Mouse (Mus musculus) heart, embryonic 12.5 days (tissue): ENCODE data around the gene Disp2. TPM values are rescaled to one million over a fixed set of nuclear protein-coding genes. Genes with fewer than 3 reads are reported as not detected.

Experiments used
- ATAC-seq: fragments of 200-750 bp; cut with Nextera tagmentation; 2 replicates; pipeline ENCODE4 v1.8.0; 2017; ENCODE audit warnings: moderate TSS enrichment, moderate library complexity; ENCODE audit not compliant: insufficient number of reproducible peaks, low FRiP score
- H3K27ac ChIP-seq: fragments of 300-500 bp; sonication (generic); 2 replicates; pipeline ENCODE4 v1.5.1; 2016; ENCODE audit warnings: mild to moderate bottlenecking, moderate library complexity; ENCODE audit not compliant: poor library complexity, severe bottlenecking
- H3K27me3 ChIP-seq: fragments of 300-500 bp; sonication (generic); replicated peaks from 2 replicates; pipeline ENCODE4 v1.6.1; 2016; ENCODE audit warnings: mild to moderate bottlenecking, moderate library complexity
- H3K36me3 ChIP-seq: fragments of 300-500 bp; sonication (generic); 2 replicates; pipeline ENCODE4 v1.6.1; 2016; ENCODE audit warnings: mild to moderate bottlenecking, moderate library complexity
- H3K4me1 ChIP-seq: fragments of 300-500 bp; sonication (generic); replicated peaks from 2 replicates; pipeline ENCODE4 v1.6.1; 2016; ENCODE audit warnings: mild to moderate bottlenecking
- H3K4me2 ChIP-seq: fragments of 300-500 bp; sonication (generic); 2 replicates; pipeline ENCODE4 v1.6.1; 2016; ENCODE audit warnings: mild to moderate bottlenecking, moderate library complexity
- H3K4me3 ChIP-seq: fragments of 300-500 bp; sonication (generic); 2 replicates; pipeline ENCODE4 v1.5.1; 2016; ENCODE audit warnings: mild to moderate bottlenecking
- H3K9ac ChIP-seq: fragments of 300-500 bp; sonication (generic); 2 replicates; pipeline ENCODE4 v1.6.1; 2016; ENCODE audit warnings: mild to moderate bottlenecking, moderate library complexity
- H3K9me3 ChIP-seq: fragments of 300-500 bp; sonication (generic); replicated peaks from 2 replicates; pipeline ENCODE4 v1.6.1; 2016; ENCODE audit warnings: mild to moderate bottlenecking, moderate library complexity
- WGBS: fragments of 180-500 bp; shearing (Covaris S2); methylation state at CpG from one replicate; pipeline ENCODE4 v1.1.7; 2016; 5-methylcytosine and 5-hydroxymethylcytosine counted together
- polyA plus RNA-seq: library from polyadenylated mRNA; unstranded; fragments of >200 nt; fragmentation: Nextera tagmentation; extraction: Ambion mirVana; gene quantifications from 2 replicates; pipeline ENCODE4 v1.2.1, GENCODE M21; 2016

Gene Disp2
- polyA plus RNA-seq, 1 experiment from 2014 or later = 0.23 TPM

DNA sequence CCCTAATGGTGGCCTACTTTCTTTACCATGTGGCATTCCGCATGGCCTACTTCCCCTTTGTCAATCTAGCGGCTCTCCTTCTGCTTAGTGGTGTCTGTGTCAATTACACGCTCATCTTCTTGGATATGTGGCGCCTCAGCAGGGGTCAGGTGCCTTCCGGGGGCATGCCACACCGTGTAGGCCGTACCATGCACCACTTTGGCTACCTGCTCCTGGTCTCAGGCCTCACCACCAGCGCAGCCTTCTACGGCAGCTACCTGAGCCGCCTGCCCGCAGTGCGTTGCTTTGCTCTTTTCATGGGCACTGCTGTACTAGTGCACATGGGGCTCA is 10.7 kb downstream of the Disp2 start:
- Histone ChIP-seq H3K4me1 (peaks cover 11% of the 10 kb centered on the region), H3K36me3 (no peaks in the 10 kb centered on the region), H3K9me3 (no peaks in the 10 kb centered on the region), H3K9ac (no peak overlapping the region; the same call in 1 of the 2 replicates), H3K27me3 (peaks cover 44% of the 10 kb centered on the region), H3K4me3 (peak overlapping the region; percentile 13), H3K27ac (no peak overlapping the region), H3K4me2 (peak overlapping the region; percentile 61)
- ATAC-seq = 0 out of 2 replicates have a peak, but pooled peaks have one; percentile 4
- WGBS = 53% methylated on average over 12 of the region's 12 CpGs

GRCm38 (mm10) chr2:118790551-118791525 is 11.3 kb downstream of the Disp2 start:
- peak; percentile 62 for ATAC-seq
- peaks cover 11% of the 10 kb centered on the region for H3K4me1 ChIP-seq
- no peak overlapping the region; the same call in 1 of the 2 replicates for H3K9ac ChIP-seq
- peak overlapping the region; percentile 61 for H3K4me2 ChIP-seq
- no peaks in the 10 kb centered on the region for H3K36me3 ChIP-seq
- peak overlapping the region; percentile 13 for H3K4me3 ChIP-seq
- WGBS = 23% methylated on average over 44 of the region's 44 CpGs
- H3K9me3 ChIP-seq = no peaks in the 10 kb centered on the region
- peaks cover 44% of the 10 kb centered on the region for H3K27me3 ChIP-seq
- H3K27ac ChIP-seq = no peak overlapping the region

GRCm38 (mm10) chr2:118791591-118792258 is 12.2 kb downstream of the Disp2 start:
- ATAC-seq = no peak
- Histone ChIP-seq H3K9me3 (no peaks in the 10 kb centered on the region), H3K27me3 (peaks cover 46% of the 10 kb centered on the region), H3K36me3 (no peaks in the 10 kb centered on the region), H3K4me1 (peaks cover 11% of the 10 kb centered on the region), H3K4me3 (no peak overlapping the region), H3K4me2 (no peak overlapping the region), H3K27ac (no peak overlapping the region), H3K9ac (no peak overlapping the region)
- WGBS = 88% methylated on average over 26 of the region's 26 CpGs

GRCm38 (mm10) chr2:118792259-118792613 is 12.7 kb downstream of the Disp2 start:
- Histone ChIP-seq H3K4me2 (no peak overlapping the region), H3K4me1 (peaks cover 11% of the 10 kb centered on the region), H3K36me3 (no peaks in the 10 kb centered on the region), H3K4me3 (no peak overlapping the region), H3K9me3 (no peaks in the 10 kb centered on the region), H3K27ac (no peak overlapping the region), H3K27me3 (peaks cover 51% of the 10 kb centered on the region), H3K9ac (no peak overlapping the region)
- WGBS = 75% methylated on average over 4 of the region's 4 CpGs
- ATAC-seq = no peak

GRCm38 (mm10) chr2:118793636-118794035 is 14.1 kb downstream of the Disp2 start:
- H3K4me2 ChIP-seq = no peak overlapping the region
- H3K4me1 ChIP-seq = peaks cover 11% of the 10 kb centered on the region
- no peak overlapping the region for H3K4me3 ChIP-seq
- no peak overlapping the region for H3K27ac ChIP-seq
- WGBS = 83% methylated on average over 4 of the region's 4 CpGs
- H3K9me3 ChIP-seq = no peaks in the 10 kb centered on the region
- H3K9ac ChIP-seq = no peak overlapping the region
- H3K36me3 ChIP-seq = no peaks in the 10 kb centered on the region
- H3K27me3 ChIP-seq = peaks cover 45% of the 10 kb centered on the region
- ATAC-seq = no peak

DNA sequence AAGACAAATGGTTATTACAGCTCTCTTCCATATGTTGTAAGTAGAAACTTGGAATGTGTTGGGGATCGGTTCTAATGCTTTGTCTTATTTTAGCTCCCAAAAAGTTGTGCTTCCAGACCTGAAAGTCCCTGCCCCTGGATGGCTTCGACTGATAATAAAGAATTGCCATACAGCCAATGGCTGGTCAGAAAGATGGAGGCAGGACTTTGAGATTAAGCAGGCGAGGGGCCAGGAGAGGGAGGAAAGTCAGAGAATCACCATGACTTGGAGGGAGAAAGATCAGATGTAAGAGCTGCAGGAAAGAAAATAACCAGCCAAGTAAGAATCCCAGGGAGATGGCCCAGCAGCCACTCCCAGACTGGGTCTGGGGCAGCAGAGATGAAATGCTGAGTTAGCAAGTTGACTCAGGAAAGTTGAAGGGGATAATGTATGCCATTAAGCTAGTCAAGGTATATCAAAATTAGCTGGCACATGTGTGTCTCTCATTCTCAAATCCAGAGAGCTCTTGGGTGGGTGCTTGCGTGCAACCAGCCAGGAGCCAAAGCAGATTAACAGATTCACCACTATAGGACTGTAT is 23.1 kb downstream of the Disp2 start:
- peaks cover 6% of the 10 kb centered on the region; the same call in 1 of the 2 replicates for H3K4me1 ChIP-seq
- H3K9me3 ChIP-seq = no peaks in the 10 kb centered on the region
- no peaks in the 10 kb centered on the region for H3K27me3 ChIP-seq
- 54% methylated on average over 4 of the region's 4 CpGs for WGBS
- no peak overlapping the region for H3K4me2 ChIP-seq
- H3K36me3 ChIP-seq = no peaks in the 10 kb centered on the region
- no peak for ATAC-seq
- H3K27ac ChIP-seq = no peak overlapping the region
- no peak overlapping the region for H3K4me3 ChIP-seq
- H3K9ac ChIP-seq = no peak overlapping the region

- no peaks in the 10 kb centered on the region for H3K36me3 ChIP-seq
- H3K27me3 ChIP-seq = no peaks in the 10 kb centered on the region
- H3K9me3 ChIP-seq = no peaks in the 10 kb centered on the region
- ATAC-seq = no peak
- no peak overlapping the region for H3K27ac ChIP-seq
- peaks cover 6% of the 10 kb centered on the region; the same call in 1 of the 2 replicates for H3K4me1 ChIP-seq
- H3K4me2 ChIP-seq = no peak overlapping the region
- H3K9ac ChIP-seq = no peak overlapping the region
- H3K4me3 ChIP-seq = no peak overlapping the region
- 62% methylated on average over 2 of the region's 2 CpGs for WGBS
These were observed 25.0 kb downstream of the Disp2 start for GRCm38 (mm10) chr2:118804474-118804873.

DNA sequence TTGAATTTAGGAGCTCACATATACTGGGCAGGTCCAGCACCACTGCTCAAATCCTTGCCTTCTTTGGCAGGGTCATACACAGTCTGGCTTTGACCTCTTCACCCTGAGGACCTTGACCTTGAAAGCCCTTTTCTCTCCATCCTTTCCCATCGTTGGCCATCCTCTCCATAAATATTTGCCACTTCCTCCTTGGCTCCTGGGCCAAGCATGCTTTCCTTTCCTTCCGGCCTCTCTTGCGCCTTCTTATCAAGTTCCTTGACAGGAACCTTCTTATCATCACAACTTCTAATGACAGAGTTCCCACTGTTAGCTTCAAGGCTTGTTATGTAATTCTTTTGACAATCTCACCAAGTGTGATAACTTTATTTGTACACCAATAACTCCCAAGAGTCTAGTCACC is 25.6 kb downstream of the Disp2 start:
- Histone ChIP-seq H3K9me3 (no peaks in the 10 kb centered on the region), H3K36me3 (no peaks in the 10 kb centered on the region), H3K27ac (no peak overlapping the region), H3K4me3 (no peak overlapping the region), H3K27me3 (no peaks in the 10 kb centered on the region), H3K9ac (no peak overlapping the region), H3K4me1 (peaks cover 6% of the 10 kb centered on the region; the same call in 1 of the 2 replicates), H3K4me2 (no peak overlapping the region)
- ATAC-seq = 0 out of 2 replicates have a peak, but pooled peaks have one; percentile 22
- 22% methylated on average over 3 of the region's 3 CpGs for WGBS

- H3K4me3 ChIP-seq = no peak overlapping the region
- no peak overlapping the region for H3K4me2 ChIP-seq
- ATAC-seq = no peak
- no peak overlapping the region for H3K9ac ChIP-seq
- peaks cover 6% of the 10 kb centered on the region; the same call in 1 of the 2 replicates for H3K4me1 ChIP-seq
- 14% methylated on average over 3 of the region's 3 CpGs for WGBS
- H3K27me3 ChIP-seq = no peaks in the 10 kb centered on the region
- no peaks in the 10 kb centered on the region for H3K36me3 ChIP-seq
- no peak overlapping the region for H3K27ac ChIP-seq
- no peaks in the 10 kb centered on the region for H3K9me3 ChIP-seq
These were observed 26.2 kb downstream of the Disp2 start for GRCm38 (mm10) chr2:118805756-118806155.

- no peaks in the 10 kb centered on the region for H3K27me3 ChIP-seq
- peak; percentile 9; the same call in 1 of the 2 replicates for ATAC-seq
- H3K9ac ChIP-seq = no peak overlapping the region
- H3K9me3 ChIP-seq = no peaks in the 10 kb centered on the region
- H3K4me1 ChIP-seq = peaks cover 6% of the 10 kb centered on the region; the same call in 1 of the 2 replicates
- H3K36me3 ChIP-seq = no peaks in the 10 kb centered on the region
- 49% methylated on average over 4 of the region's 4 CpGs for WGBS
- H3K27ac ChIP-seq = no peak overlapping the region
- H3K4me2 ChIP-seq = no peak overlapping the region
- H3K4me3 ChIP-seq = no peak overlapping the region
These were observed 27.3 kb downstream of the Disp2 start for GRCm38 (mm10) chr2:118806860-118807259.

GRCm38 (mm10) chr2:118810861-118811260 is 31.3 kb downstream of the Disp2 start:
- no peak overlapping the region for H3K4me2 ChIP-seq
- H3K9ac ChIP-seq = no peak overlapping the region
- no peaks in the 10 kb centered on the region; the same call in 1 of the 2 replicates for H3K36me3 ChIP-seq
- ATAC-seq = no peak
- H3K9me3 ChIP-seq = no peaks in the 10 kb centered on the region
- WGBS = 19% methylated on average over 2 of the region's 2 CpGs
- no peak overlapping the region for H3K4me3 ChIP-seq
- peaks cover 19% of the 10 kb centered on the region for H3K4me1 ChIP-seq
- H3K27me3 ChIP-seq = no peaks in the 10 kb centered on the region
- no peak overlapping the region for H3K27ac ChIP-seq
